Mouse (Mus musculus) CH12.LX (cell line): ENCODE data around the gene Phf14. TPM values are rescaled to one million over a fixed set of nuclear protein-coding genes. Genes with fewer than 3 reads are reported as not detected.
"Not testable (repeated sequence)": the region's sequence is repeated elsewhere in the genome, so short reads cannot be mapped to it uniquely, and the experiment has no call there.

Experiments used
- DNase-seq: peaks from one replicate; pipeline ENCODE4 v3.0.0-alpha.2; 2013; ENCODE audit errors: extremely low read depth
- H3K27ac ChIP-seq: 2 replicates; pipeline ENCODE4 v1.5.1; 2012; ENCODE audit warnings: low read depth, mild to moderate bottlenecking, control low read depth, moderate library complexity; ENCODE audit not compliant: insufficient read depth
- H3K27me3 ChIP-seq: replicated peaks from 2 replicates; pipeline ENCODE3; 2012; ENCODE audit warnings: inconsistent platforms
- H3K36me3 ChIP-seq, 2 experiments: replicated peaks in 1 of 2; 2 replicates each; pipeline versions ENCODE3 to v1.6.1; 2012; ENCODE audit warnings: inconsistent platforms in 1 of 2, low read length in 1 of 2, mild to moderate bottlenecking in 1 of 2, mixed read lengths in 1 of 2, moderate library complexity in 1 of 2; ENCODE audit not compliant: control insufficient read depth in 1 of 2, insufficient read depth in 1 of 2
- H3K4me1 ChIP-seq, 2 experiments: 2 replicates each; pipeline ENCODE4 v1.6.1; 2012; ENCODE audit warnings: inconsistent platforms in 1 of 2, moderate library complexity in 1 of 2; ENCODE audit not compliant: insufficient read depth in 2 of 2, control insufficient read depth in 1 of 2
- H3K4me2 ChIP-seq: 2 replicates; pipeline ENCODE4 v1.6.1; 2012; ENCODE audit warnings: low read depth, mild to moderate bottlenecking, control low read depth; ENCODE audit not compliant: poor library complexity, insufficient read depth, severe bottlenecking
- H3K4me3 ChIP-seq, 3 experiments: fragments of 150-350 bp in 1 of 3; sonication (generic) in 1 of 3; replicated peaks in 1 of 3; 2 replicates each; pipeline versions ENCODE3 to v1.5.1; 2011 to 2012; ENCODE audit warnings: low read depth in 2 of 3, low read length in 2 of 3, mild to moderate bottlenecking in 2 of 3, moderate library complexity in 2 of 3, control low read depth in 1 of 3, improper control_type of control experiment in 1 of 3, inconsistent platforms in 1 of 3, mixed read lengths in 1 of 3; ENCODE audit not compliant: poor library complexity in 1 of 3
- H3K79me2 ChIP-seq: replicated peaks from 2 replicates; pipeline ENCODE4 v1.6.1; 2012; ENCODE audit warnings: mild to moderate bottlenecking, moderate library complexity; ENCODE audit not compliant: control insufficient read depth, poor library complexity, insufficient read depth, severe bottlenecking; ENCODE audit errors: extremely low read depth
- H3K9ac ChIP-seq: 2 replicates; pipeline ENCODE4 v1.6.1; 2012; ENCODE audit warnings: low read depth, mild to moderate bottlenecking, control low read depth, moderate library complexity; ENCODE audit not compliant: insufficient read depth
- H3K9me3 ChIP-seq: replicated peaks from 2 replicates; pipeline ENCODE3; 2012; ENCODE audit warnings: low read length, inconsistent platforms, mixed read lengths
- BHLHE40 ChIP-seq: IDR thresholded peaks from 2 replicates; pipeline ENCODE4 v1.6.1; 2011; ENCODE audit warnings: mild to moderate bottlenecking, low read depth, low read length, improper control_type of control experiment
- CHD1 ChIP-seq: IDR thresholded peaks from 2 replicates; pipeline ENCODE4 v1.6.1; 2012; ENCODE audit warnings: low read depth, low read length, improper control_type of control experiment, inconsistent platforms
- CHD2 ChIP-seq: IDR thresholded peaks from 2 replicates; pipeline ENCODE4 v1.6.1; 2011; ENCODE audit warnings: low read length, improper control_type of control experiment
- CTCF ChIP-seq, 2 experiments: IDR thresholded peaks in 1 of 2; conservative IDR thresholded peaks in 1 of 2; 2 replicates each; pipeline ENCODE4 v1.5.1; 2011 to 2012; ENCODE audit warnings: low read depth in 2 of 2, low read length in 2 of 2, improper control_type of control experiment in 1 of 2, inconsistent platforms in 1 of 2, mild to moderate bottlenecking in 1 of 2, moderate library complexity in 1 of 2
- E2F4 ChIP-seq: IDR thresholded peaks from 2 replicates; pipeline ENCODE4 v1.6.1; 2011; ENCODE audit warnings: low read depth, low read length, improper control_type of control experiment; ENCODE audit not compliant: insufficient replicate concordance
- ELF1 ChIP-seq: IDR thresholded peaks from 2 replicates; pipeline ENCODE4 v1.6.1; 2014; ENCODE audit warnings: low read depth, mild to moderate bottlenecking, inconsistent platforms, low read length, improper control_type of control experiment
- EP300 ChIP-seq: IDR thresholded peaks from 2 replicates; pipeline ENCODE4 v1.6.1; 2011; ENCODE audit warnings: low read length, improper control_type of control experiment
- ETS1 ChIP-seq: conservative IDR thresholded peaks from 2 replicates; pipeline ENCODE4 v1.6.1; 2012; ENCODE audit warnings: low read depth, mild to moderate bottlenecking, inconsistent platforms, low read length, improper control_type of control experiment, moderate library complexity
- GABPA ChIP-seq: IDR thresholded peaks from 2 replicates; pipeline ENCODE4 v1.6.1; 2012; ENCODE audit warnings: low read depth, low read length, improper control_type of control experiment, inconsistent platforms; ENCODE audit not compliant: insufficient replicate concordance
- HCFC1 ChIP-seq: IDR thresholded peaks from 2 replicates; pipeline ENCODE4 v1.6.1; 2012; ENCODE audit warnings: low read depth, mild to moderate bottlenecking, inconsistent platforms, low read length, improper control_type of control experiment
- IRF4 ChIP-seq: IDR thresholded peaks from 2 replicates; pipeline ENCODE4 v1.6.1; 2014; ENCODE audit warnings: low read depth, mild to moderate bottlenecking, inconsistent platforms, low read length, improper control_type of control experiment
- JUN ChIP-seq: IDR thresholded peaks from 2 replicates; pipeline ENCODE4 v1.6.1; 2011; ENCODE audit warnings: low read depth, mild to moderate bottlenecking, low read length, improper control_type of control experiment, moderate library complexity; ENCODE audit not compliant: insufficient read depth
- JUND ChIP-seq: conservative IDR thresholded peaks from 2 replicates; pipeline ENCODE4 v1.6.1; 2011; ENCODE audit warnings: low read depth, low read length, improper control_type of control experiment
- KAT2A ChIP-seq: IDR thresholded peaks from 2 replicates; pipeline ENCODE4 v1.6.1; 2012; ENCODE audit warnings: low read length, improper control_type of control experiment, inconsistent platforms; ENCODE audit not compliant: insufficient replicate concordance
- MAFK ChIP-seq: IDR thresholded peaks from 2 replicates; pipeline ENCODE4 v1.6.1; 2011; ENCODE audit warnings: low read length, improper control_type of control experiment; ENCODE audit not compliant: insufficient replicate concordance
- MAX ChIP-seq: IDR thresholded peaks from 2 replicates; pipeline ENCODE4 v1.6.1; 2011; ENCODE audit warnings: low read length, improper control_type of control experiment
- MAZ ChIP-seq: IDR thresholded peaks from 2 replicates; pipeline ENCODE4 v1.6.1; 2012; ENCODE audit warnings: low read depth, mild to moderate bottlenecking, inconsistent platforms, low read length, improper control_type of control experiment, moderate library complexity
- MEF2A ChIP-seq: IDR thresholded peaks from 2 replicates; pipeline ENCODE4 v1.6.1; 2014; ENCODE audit warnings: low read depth, mild to moderate bottlenecking, inconsistent platforms, low read length, improper control_type of control experiment, borderline replicate concordance
- MXI1 ChIP-seq: IDR thresholded peaks from 2 replicates; pipeline ENCODE4 v1.6.1; 2011; ENCODE audit warnings: mild to moderate bottlenecking, low read depth, low read length, improper control_type of control experiment
- MYC ChIP-seq: IDR thresholded peaks from 2 replicates; pipeline ENCODE4 v1.6.1; 2011; ENCODE audit warnings: low read depth, mild to moderate bottlenecking, improper control_type of control experiment, low read length
- NELFE ChIP-seq: IDR thresholded peaks from 2 replicates; pipeline ENCODE4 v1.6.1; 2011; ENCODE audit warnings: low read depth, low read length, improper control_type of control experiment
- NRF1 ChIP-seq: IDR thresholded peaks from 2 replicates; pipeline ENCODE4 v1.6.1; 2014; ENCODE audit warnings: low read depth, mild to moderate bottlenecking, inconsistent platforms, low read length, improper control_type of control experiment, moderate library complexity
- PAX5 ChIP-seq: IDR thresholded peaks from 2 replicates; pipeline ENCODE4 v1.6.1; 2012; ENCODE audit warnings: low read length, inconsistent platforms, mixed read lengths
- POLR2A ChIP-seq: IDR thresholded peaks from 2 replicates; pipeline ENCODE4 v1.6.1; 2011; ENCODE audit warnings: low read depth, mild to moderate bottlenecking, improper control_type of control experiment, low read length
- POLR2AphosphoS2 ChIP-seq: IDR thresholded peaks from 2 replicates; pipeline ENCODE4 v1.6.1; 2011; ENCODE audit warnings: low read depth, low read length, improper control_type of control experiment
- RAD21 ChIP-seq: IDR thresholded peaks from 2 replicates; pipeline ENCODE4 v1.6.1; 2011; ENCODE audit warnings: low read depth, mild to moderate bottlenecking, low read length, improper control_type of control experiment, moderate library complexity
- RCOR1 ChIP-seq: conservative IDR thresholded peaks from 2 replicates; pipeline ENCODE4 v1.6.1; 2012; ENCODE audit warnings: low read depth, mild to moderate bottlenecking, inconsistent platforms, low read length, improper control_type of control experiment
- SIN3A ChIP-seq: IDR thresholded peaks from 2 replicates; pipeline ENCODE4 v1.6.1; 2012; ENCODE audit warnings: low read length, improper control_type of control experiment, inconsistent platforms
- SMC3 ChIP-seq: IDR thresholded peaks from 2 replicates; pipeline ENCODE4 v1.6.1; 2011; ENCODE audit warnings: low read depth, low read length, improper control_type of control experiment
- TBP ChIP-seq: conservative IDR thresholded peaks from 2 replicates; pipeline ENCODE4 v1.6.1; 2011; ENCODE audit warnings: low read depth, low read length, improper control_type of control experiment
- TCF12 ChIP-seq: IDR thresholded peaks from 2 replicates; pipeline ENCODE4 v1.6.1; 2014; ENCODE audit warnings: low read depth, mild to moderate bottlenecking, inconsistent platforms, low read length, improper control_type of control experiment
- UBTF ChIP-seq: IDR thresholded peaks from 2 replicates; pipeline ENCODE4 v1.6.1; 2012; ENCODE audit warnings: low read depth, mild to moderate bottlenecking, inconsistent platforms, low read length, improper control_type of control experiment, moderate library complexity
- USF1 ChIP-seq: IDR thresholded peaks from 2 replicates; pipeline ENCODE4 v1.6.1; 2014; ENCODE audit warnings: low read depth, mild to moderate bottlenecking, inconsistent platforms, low read length, improper control_type of control experiment
- USF2 ChIP-seq: conservative IDR thresholded peaks from 2 replicates; pipeline ENCODE4 v1.6.1; 2011; ENCODE audit warnings: low read depth, low read length, improper control_type of control experiment
- ZC3H11A ChIP-seq: IDR thresholded peaks from 2 replicates; pipeline ENCODE4 v1.6.1; 2012; ENCODE audit warnings: low read depth, mild to moderate bottlenecking, inconsistent platforms, low read length, improper control_type of control experiment
- ZKSCAN1 ChIP-seq: IDR thresholded peaks from 2 replicates; pipeline ENCODE4 v1.6.1; 2012; ENCODE audit warnings: low read depth, inconsistent platforms, low read length, improper control_type of control experiment, borderline replicate concordance
- ZMIZ1 ChIP-seq: IDR thresholded peaks from 2 replicates; pipeline ENCODE4 v1.6.1; 2012; ENCODE audit warnings: low read depth, mild to moderate bottlenecking, inconsistent platforms, low read length, improper control_type of control experiment
- ZNF384 ChIP-seq: IDR thresholded peaks from 2 replicates; pipeline ENCODE4 v1.6.1; 2012; ENCODE audit warnings: low read depth, low read length, improper control_type of control experiment, inconsistent platforms
- dilution Hi-C: fragments of 300-500 bp; cut with MboI; formaldehyde crosslinking; loops from 2 replicates; pipeline ENCODE4 v1.14.3; 2020; ENCODE audit warnings: low sequenced_read_pairs; ENCODE audit not compliant: extremely low pct_unique_long_range_greater_than_20kb, extremely low pct_ligation_motif_present
- in situ Hi-C: fragments of 300-500 bp; cut with MboI; formaldehyde crosslinking; loops from 3 replicates; pipeline ENCODE4 v1.14.3; 2019; ENCODE audit warnings: low sequenced_read_pairs, low pct_ligation_motif_present, low pct_unique_long_range_greater_than_20kb, mixed read lengths
- polyA plus RNA-seq: library from polyadenylated mRNA; unstranded; fragments of >175 nt; gene quantifications from 2 replicates; pipeline ENCODE4 v1.2.1, GENCODE M21; 2012; ENCODE audit warnings: low read depth; ENCODE audit not compliant: insufficient read length
- total RNA-seq, 2 experiments: library from RNA; depleted of rRNA; stranded (reverse); fragments of 300-350 nt in 1 of 2; fragments of >200 nt in 1 of 2; gene quantifications; 2 replicates each; pipeline ENCODE4 v1.2.3; 2012 to 2014

Gene Phf14
- 24.7 and 27.0 TPM in 2 replicates for total RNA-seq (2012; rRNA removed)
- 26.0 and 37.5 TPM in 2 replicates for total RNA-seq (2014; rRNA removed)
- polyA plus RNA-seq, result 39.3 and 41.2 TPM in 2 replicates

- in situ Hi-C loops, result no loop called here
Measured at GRCm38 (mm10) chr6:11907269-11908032, at the start of gene Phf14, which contains the start of gene Ndufa4. Gene Phf14 (plus strand): TSS chr6:11907809. Gene Ndufa4 (minus strand): TSS chr6:11907497.

DNA sequence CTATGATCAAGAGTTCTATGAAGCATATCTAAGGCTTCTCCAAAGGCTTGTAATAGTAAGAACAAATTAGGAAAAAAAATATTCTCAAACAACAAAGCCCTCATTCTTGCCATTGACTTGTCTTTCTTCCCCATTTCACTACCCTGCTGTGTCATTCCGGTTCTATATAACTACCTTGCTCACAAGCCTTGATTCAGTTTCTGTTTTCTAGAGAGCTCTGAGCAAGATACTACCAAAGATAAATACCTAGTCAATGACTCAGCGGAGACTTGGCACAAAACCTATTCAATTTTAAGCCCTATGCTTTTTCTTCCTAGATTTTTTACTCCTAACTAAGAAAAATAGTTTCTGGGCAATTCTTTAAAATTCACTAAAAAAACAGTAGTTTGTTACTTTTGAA lies 32.2 kb upstream of the Phf14 start:
- H3K4me2 ChIP-seq, H3K9ac ChIP-seq, H3K36me3 ChIP-seq, in situ Hi-C loops, H3K27me3 ChIP-seq, H3K9me3 ChIP-seq, H3K27ac ChIP-seq, H3K4me1 ChIP-seq, H3K79me2 ChIP-seq, H3K4me3 ChIP-seq, dilution Hi-C loops, DNase-seq: not testable (repeated sequence)

More at GRCm38 (mm10) chr6:11907269-11908032, at the start of gene Phf14, which contains the start of gene Ndufa4:
- Histone ChIP-seq H3K36me3 (peaks cover 8 to 31% of the 10 kb centered on the region in 2 experiments), H3K4me2 (peak within 1 kb of the TSS; percentile 83), H3K79me2 (peaks cover 33% of the 10 kb centered on the region), H3K27me3 (no peaks in the 10 kb centered on the region), H3K9me3 (no peaks in the 10 kb centered on the region), H3K4me1 (peaks cover 0 to 38% of the 10 kb centered on the region in 2 experiments; a peak in 2 of 4 replicates), H3K9ac (peak within 1 kb of the TSS; percentile 92), H3K27ac (peak within 1 kb of the TSS; percentile 51), H3K4me3 (peak within 1 kb of the TSS; percentile 86 to 93 (median 86))
- peak; percentile 88 for DNase-seq
- dilution Hi-C loops, result no loop called here
- TF ChIP-seq TBP (peak; percentile 84), ETS1 (no peak), MAFK (no peak), RAD21 (no peak), ZC3H11A (no peak), MAX (peak; percentile 100), ZNF384 (no peak), ZKSCAN1 (no peak), JUN (no peak), EP300 (no peak), SMC3 (no peak), KAT2A (peak; percentile 60; the same call in 1 of the 2 replicates), CHD2 (no peak), UBTF (no peak), NRF1 (no peak), HCFC1 (peak; percentile 88), MEF2A (no peak), ELF1 (peak; percentile 58), TCF12 (peak; percentile 56), GABPA (no peak), POLR2AphosphoS2 (peak; percentile 85), NELFE (peak; percentile 92), SIN3A (peak; percentile 53; the same call in 1 of the 2 replicates), CHD1 (no peak), POLR2A (peak; percentile 95), E2F4 (no peak), JUND (no peak), CTCF (conservative IDR thresholded peaks at IDR 0.05 in 1 of 2, IDR thresholded peaks at IDR 0.05 in 1 of 2; ENCODE audit: low read depth in 2 of 2, low read length in 2 of 2) (peak in 1 of 2 experiments; percentile 18; a peak in 1 of 4 replicates), USF1 (no peak), MAZ (no peak), BHLHE40 (no peak), USF2 (no peak), MYC (0 out of 2 replicates have a peak, but pooled peaks have one; percentile 22), IRF4 (no peak), ZMIZ1 (peak; percentile 42), MXI1 (no peak; the same call in 1 of the 2 replicates), RCOR1 (no peak), PAX5 (no peak)
